Mouse (Mus musculus) heart, embryonic 10.5 days (tissue): ENCODE measurements around the gene Six1. TPM values are rescaled to one million over a fixed set of nuclear protein-coding genes. Genes with fewer than 3 reads are reported as not detected.
"Not testable (repeated sequence)": the region's sequence is repeated elsewhere in the genome, so short reads cannot be mapped to it uniquely, and the experiment has no call there.

ENCODE experiments used
- DNase-seq: peaks from one replicate; pipeline ENCODE4 v3.0.0-alpha.2; 2017; ENCODE audit warnings: low spot score
- H3K27ac ChIP-seq: fragments of 300-500 bp; sonication (generic); 2 replicates; pipeline ENCODE4 v1.5.1; 2016; ENCODE audit warnings: mild to moderate bottlenecking
- H3K27me3 ChIP-seq: fragments of 300-500 bp; sonication (generic); 2 replicates; pipeline ENCODE4 v1.6.1; 2016; ENCODE audit warnings: mild to moderate bottlenecking; ENCODE audit not compliant: poor library complexity, insufficient read depth, severe bottlenecking
- H3K36me3 ChIP-seq: fragments of 300-500 bp; sonication (generic); 2 replicates; pipeline ENCODE4 v1.6.1; 2016; ENCODE audit warnings: mild to moderate bottlenecking, moderate library complexity
- H3K4me1 ChIP-seq: fragments of 300-500 bp; sonication (generic); 2 replicates; pipeline ENCODE4 v1.6.1; 2016; ENCODE audit warnings: mild to moderate bottlenecking
- H3K4me3 ChIP-seq: fragments of 300-500 bp; sonication (generic); 2 replicates; pipeline ENCODE4 v1.5.1; 2016; ENCODE audit warnings: mild to moderate bottlenecking, moderate library complexity
- H3K9me3 ChIP-seq: fragments of 300-500 bp; sonication (generic); 2 replicates; pipeline ENCODE4 v1.6.1; 2016; ENCODE audit warnings: mild to moderate bottlenecking, moderate library complexity
- WGBS: fragments of 180-500 bp; shearing (Covaris S2); methylation state at CpG from one replicate; pipeline ENCODE4 v1.1.7; 2016; 5-methylcytosine and 5-hydroxymethylcytosine counted together
- polyA plus RNA-seq: library from polyadenylated mRNA; unstranded; fragments of >200 nt; fragmentation: Nextera tagmentation; extraction: Ambion mirVana; gene quantifications from 2 replicates; pipeline ENCODE4 v1.2.1, GENCODE M21; 2016

Gene Six1
- polyA plus RNA-seq, result 2.5 and 5.4 TPM in 2 replicates

DNA sequence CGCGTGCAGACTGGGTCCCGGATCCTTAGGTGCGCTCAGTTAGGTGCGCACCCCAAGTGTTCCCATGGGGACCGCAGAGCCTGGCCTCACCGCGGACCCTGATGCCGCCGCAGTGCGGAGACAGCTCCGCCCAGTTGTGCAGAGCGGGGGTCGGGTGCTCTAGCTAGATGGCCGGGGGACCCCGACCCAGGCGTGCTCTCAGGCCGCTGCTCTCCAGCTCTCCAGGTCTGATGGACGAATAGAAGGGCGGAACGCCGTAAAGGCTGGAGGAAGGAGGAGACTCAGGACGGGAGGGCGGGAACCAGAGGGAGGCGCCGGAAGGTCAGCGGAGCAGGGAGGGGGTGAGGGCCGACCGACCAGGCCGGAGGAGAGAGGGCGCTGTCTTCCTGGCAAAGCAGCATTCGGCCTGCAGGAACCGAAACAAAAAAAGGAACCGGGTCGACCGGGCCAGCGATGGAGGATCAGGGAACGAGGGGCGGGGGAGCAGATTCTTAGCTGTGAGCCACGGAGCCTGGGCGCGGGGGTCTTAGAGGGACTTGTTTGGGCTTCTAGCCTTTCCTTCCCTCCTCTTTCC is at the start of gene Six1:
Gene Six1, minus strand, starts transcription at position 220 of the 574 bp plus-strand sequence.
- Histone ChIP-seq H3K27ac (peak within 1 kb of the TSS; percentile 87), H3K27me3 (peaks cover 66% of the 10 kb centered on the region), H3K4me3 (peak within 1 kb of the TSS; percentile 78), H3K4me1 (peaks cover 35% of the 10 kb centered on the region), H3K36me3 (no peaks in the 10 kb centered on the region), H3K9me3 (no peaks in the 10 kb centered on the region)
- under 1% methylated on average over 42 of the region's 42 CpGs for WGBS
- DNase-seq, result peak; percentile 92

DNA sequence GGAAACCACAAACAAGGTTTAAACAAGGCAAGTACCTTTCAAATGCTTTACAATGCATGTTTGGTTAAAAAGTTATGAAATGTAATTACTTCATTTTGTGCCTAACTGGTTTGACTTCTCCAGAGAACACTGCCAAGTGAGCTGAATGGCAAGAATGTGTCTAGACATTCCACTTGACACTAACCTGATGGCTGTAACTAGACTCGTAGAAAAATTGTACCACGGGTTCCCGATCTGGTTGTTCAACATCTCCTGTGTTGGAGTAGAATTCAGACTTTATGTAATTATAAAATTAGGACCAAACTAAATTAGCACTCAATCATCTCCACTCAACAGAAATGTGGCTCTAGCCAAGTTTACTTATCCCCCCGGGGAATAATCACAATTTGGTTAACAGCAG is 44.9 kb upstream of the Six1 start:
- H3K9me3 ChIP-seq, result no peaks in the 10 kb centered on the region
- H3K4me1 ChIP-seq, result no peaks in the 10 kb centered on the region
- no peak for DNase-seq
- no peak overlapping the region for H3K4me3 ChIP-seq
- WGBS, result 72% methylated on average over 4 of the region's 4 CpGs
- H3K27me3 ChIP-seq, result no peaks in the 10 kb centered on the region
- no peak overlapping the region for H3K27ac ChIP-seq
- peaks cover 21% of the 10 kb centered on the region for H3K36me3 ChIP-seq

DNA sequence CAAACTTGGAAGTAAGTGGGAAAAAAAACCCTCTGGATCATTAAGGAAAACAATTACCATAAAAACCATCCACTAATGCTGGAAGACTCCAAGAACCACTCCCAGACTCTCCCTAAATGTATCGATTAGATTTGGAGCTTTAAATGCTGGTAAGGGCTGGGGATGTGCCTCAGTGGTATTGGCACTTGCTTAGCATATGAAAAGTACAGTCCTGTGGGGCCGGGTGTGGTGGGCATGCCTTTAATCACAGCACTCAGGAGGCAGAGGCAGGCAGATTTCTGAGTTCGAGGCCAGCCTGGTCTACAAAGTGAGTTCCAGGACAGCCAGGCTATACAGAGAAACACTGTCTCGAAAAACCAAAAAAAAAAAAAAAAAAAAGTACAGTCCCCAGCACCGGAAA is 42.5 kb upstream of the Six1 start:
- not testable (repeated sequence) for H3K27me3 ChIP-seq, DNase-seq, H3K4me1 ChIP-seq, H3K4me3 ChIP-seq, H3K27ac ChIP-seq, H3K9me3 ChIP-seq, H3K36me3 ChIP-seq
- WGBS, result 80% methylated on average over 5 of the region's 5 CpGs

DNA sequence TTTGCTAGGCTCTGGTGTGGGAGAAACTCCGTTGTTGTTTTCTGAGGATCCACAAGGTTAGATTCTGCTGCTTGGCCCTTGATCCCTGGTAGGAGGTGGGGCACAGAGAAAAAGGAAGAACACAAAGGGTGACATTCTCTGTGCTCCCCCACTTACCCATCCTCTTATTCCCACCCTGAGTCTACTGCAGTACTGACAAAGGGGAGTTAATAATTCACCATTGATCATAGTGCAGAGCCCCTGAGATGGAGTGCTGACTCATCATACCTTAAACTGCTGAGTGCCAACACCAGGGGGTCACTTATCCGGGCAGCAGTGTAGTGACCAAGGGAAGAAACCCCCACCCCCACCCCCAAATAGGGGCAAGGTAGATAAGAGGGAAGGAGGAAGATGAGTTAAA is 40.9 kb upstream of the Six1 start:
- Histone ChIP-seq H3K4me3 (no peak overlapping the region), H3K27me3 (no peaks in the 10 kb centered on the region), H3K4me1 (no peaks in the 10 kb centered on the region), H3K36me3 (no peaks in the 10 kb centered on the region), H3K9me3 (no peaks in the 10 kb centered on the region), H3K27ac (no peak overlapping the region)
- no peak for DNase-seq
- 41% methylated on average over 2 of the region's 2 CpGs for WGBS

DNA sequence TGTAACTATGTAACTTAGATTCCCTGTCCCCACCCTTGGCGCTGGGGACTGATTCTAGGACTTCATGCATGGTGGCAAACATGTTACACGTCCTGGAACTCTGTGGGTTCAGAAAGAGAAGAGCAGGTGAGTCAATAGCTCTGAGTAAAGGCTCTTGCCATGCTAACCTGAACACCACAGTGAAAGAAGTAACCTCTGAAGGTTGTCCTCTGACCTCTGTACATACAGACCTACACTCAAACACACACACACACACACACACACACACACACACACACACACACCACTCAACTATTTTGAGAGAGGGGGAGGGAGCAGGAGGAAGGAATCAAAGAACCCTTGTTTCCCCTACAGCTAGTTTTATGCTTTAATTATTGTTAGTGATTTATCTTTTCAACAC is 40.5 kb upstream of the Six1 start:
- Histone ChIP-seq H3K4me1 (no peaks in the 10 kb centered on the region), H3K27me3 (no peaks in the 10 kb centered on the region), H3K9me3 (no peaks in the 10 kb centered on the region), H3K36me3 (no peaks in the 10 kb centered on the region), H3K4me3 (no peak overlapping the region), H3K27ac (no peak overlapping the region)
- DNase-seq, result no peak
- WGBS, result 80% methylated on average over 2 of the region's 2 CpGs

DNA sequence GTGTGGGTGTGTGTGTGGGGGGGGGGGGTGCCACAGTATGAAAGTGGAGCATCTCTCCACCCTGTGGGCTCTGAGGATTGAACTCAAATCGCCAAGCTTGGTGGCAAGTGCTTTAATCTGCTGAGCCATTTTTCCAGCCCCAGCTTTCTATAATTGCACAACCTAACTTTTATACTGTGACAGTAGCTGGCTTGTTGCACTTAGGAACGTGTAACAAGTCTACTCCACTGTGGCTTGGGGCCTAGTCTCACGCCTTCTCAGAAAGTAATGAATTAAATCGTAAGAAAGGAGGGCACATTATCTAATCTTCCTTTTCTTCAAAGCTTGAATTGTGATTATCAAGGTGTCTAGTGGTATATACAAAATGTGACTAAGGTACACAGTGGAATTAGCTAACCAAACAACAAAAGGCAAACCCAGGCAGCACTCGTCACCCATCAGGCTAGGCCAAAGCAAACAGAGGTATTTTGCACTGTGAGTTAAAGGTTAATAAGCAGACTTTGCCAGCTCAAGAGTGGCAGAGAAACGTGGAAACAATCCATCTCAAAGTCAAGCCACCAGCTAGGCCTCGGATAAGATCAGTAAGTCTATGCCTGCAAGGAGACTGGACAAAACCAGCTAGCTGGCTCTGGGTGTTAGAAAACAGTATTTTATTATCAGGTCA is 37.1 kb upstream of the Six1 start:
- Histone ChIP-seq H3K27ac (no peak overlapping the region), H3K4me3 (no peak overlapping the region), H3K9me3 (no peaks in the 10 kb centered on the region), H3K4me1 (no peaks in the 10 kb centered on the region), H3K36me3 (no peaks in the 10 kb centered on the region), H3K27me3 (no peaks in the 10 kb centered on the region)
- WGBS, result 76% methylated on average over 7 of the region's 7 CpGs
- DNase-seq, result no peak

DNA sequence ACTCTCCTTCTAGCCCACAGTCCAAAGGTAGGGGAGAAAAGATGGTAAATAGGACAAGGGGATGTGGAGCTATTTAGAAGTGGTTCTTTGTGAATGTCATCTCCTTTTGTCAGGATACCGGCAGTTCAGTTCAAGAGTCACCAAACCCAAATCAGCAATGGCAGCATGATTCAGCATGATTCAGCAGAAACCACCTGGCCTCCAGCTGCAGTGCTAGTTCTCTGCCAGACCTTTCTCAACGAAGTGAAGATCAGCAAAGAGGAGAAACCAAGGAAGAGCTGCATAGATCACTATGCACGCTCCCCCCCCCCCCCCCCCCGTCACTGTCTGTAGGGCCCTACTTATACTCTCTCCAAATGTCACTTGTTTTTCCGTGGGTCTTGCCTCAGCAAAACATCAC is 35.2 kb upstream of the Six1 start:
- H3K27me3 ChIP-seq, result no peaks in the 10 kb centered on the region
- 59% methylated on average over 5 of the region's 5 CpGs for WGBS
- H3K27ac ChIP-seq, result no peak overlapping the region

DNA sequence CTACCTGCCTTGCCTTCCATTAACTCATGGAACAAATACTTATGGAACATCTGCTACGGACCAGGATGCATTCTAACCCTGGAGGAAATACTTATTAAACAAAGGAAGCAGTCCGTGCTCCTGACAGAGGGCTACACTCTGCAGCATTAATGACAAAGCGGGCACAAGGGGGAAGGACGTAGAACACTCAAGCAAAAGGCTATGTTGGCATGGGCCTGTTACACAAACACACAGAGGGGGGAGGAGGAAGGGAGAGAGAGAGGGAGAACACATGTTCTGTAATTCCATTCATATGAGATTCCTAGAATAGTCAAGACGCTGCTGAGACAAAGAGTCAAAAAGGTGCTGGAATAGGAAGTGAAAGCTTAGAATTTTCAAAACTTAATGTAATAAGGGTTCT is 34.8 kb upstream of the Six1 start:
- Histone ChIP-seq H3K4me3 (no peak overlapping the region), H3K36me3 (no peaks in the 10 kb centered on the region), H3K4me1 (no peaks in the 10 kb centered on the region), H3K27me3 (no peaks in the 10 kb centered on the region), H3K27ac (no peak overlapping the region), H3K9me3 (no peaks in the 10 kb centered on the region)
- no peak for DNase-seq
- 75% methylated on average over 5 of the region's 5 CpGs for WGBS

More for the DNA sequence above, 35.2 kb upstream of the Six1 start:
- no peaks in the 10 kb centered on the region for H3K36me3 ChIP-seq
- peak; percentile 83 for DNase-seq
- H3K4me1 ChIP-seq, result no peaks in the 10 kb centered on the region
- no peak overlapping the region for H3K4me3 ChIP-seq
- H3K9me3 ChIP-seq, result no peaks in the 10 kb centered on the region

DNA sequence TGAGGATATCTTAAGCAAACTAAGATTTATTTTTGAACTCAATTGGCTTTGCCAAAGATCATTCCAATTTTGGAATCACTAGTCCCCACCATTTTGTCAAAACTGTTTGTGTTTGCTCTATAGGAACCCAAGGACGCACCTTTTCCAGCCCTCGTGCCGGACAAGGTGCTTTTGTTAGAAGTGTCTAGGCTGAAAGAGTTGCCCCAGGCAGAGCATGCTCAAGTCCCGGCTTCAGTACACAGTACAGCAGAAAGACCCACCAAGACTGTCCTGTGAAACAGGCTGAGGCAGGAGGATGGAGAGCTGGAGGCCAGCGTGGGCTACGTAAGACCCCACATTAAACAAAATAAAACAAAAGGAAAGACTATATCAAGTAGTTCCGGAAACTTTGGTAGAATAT is 33.4 kb upstream of the Six1 start:
- Histone ChIP-seq H3K36me3 (no peaks in the 10 kb centered on the region), H3K27me3 (no peaks in the 10 kb centered on the region), H3K4me1 (no peaks in the 10 kb centered on the region), H3K4me3 (no peak overlapping the region), H3K9me3 (no peaks in the 10 kb centered on the region), H3K27ac (no peak overlapping the region)
- DNase-seq, result no peak
- 85% methylated on average over 7 of the region's 7 CpGs for WGBS

DNA sequence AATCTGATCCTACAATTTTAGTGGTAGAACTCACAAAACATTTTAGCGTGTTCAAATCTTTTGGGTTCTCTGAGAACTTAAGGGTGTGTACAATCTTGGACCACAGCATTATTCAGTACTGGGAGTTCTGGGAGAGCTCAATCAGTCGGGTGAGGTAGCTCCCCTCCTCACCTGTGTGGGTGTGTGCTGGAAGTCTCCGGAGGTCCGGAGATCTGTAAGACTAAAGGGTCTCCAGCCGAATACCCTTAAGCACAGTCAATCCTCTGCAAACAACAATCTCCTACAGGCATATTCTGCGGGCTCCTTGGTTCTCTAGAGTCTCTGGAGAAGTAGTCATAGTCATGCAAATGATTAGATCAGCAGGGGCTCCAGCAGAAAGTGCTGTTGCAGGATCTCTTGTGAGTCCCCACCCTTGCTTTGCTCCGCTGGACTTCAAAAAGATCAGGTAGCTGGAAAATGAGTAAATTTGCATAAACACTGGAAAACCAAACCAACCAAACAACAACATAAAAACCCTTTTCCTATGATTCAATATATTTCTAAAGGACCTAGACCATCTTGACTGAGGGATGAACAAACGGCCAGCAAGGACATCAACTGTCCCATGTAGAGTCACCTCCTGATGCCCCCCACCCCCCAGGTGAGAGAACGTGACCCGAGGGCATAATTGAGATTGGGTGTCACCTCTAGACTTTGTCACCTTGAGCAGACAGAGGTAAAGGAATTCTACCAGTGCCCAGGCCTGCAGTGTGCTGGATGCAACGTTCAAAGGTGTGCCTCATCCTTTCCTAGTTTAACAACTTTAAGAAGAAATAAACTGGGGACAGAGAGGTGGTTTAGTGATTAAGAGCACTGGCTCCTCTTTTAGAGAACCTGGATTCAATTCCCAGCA is 32.3 kb upstream of the Six1 start:
- H3K36me3 ChIP-seq, result no peaks in the 10 kb centered on the region
- no peak overlapping the region for H3K27ac ChIP-seq
- WGBS, result 23% methylated on average over 11 of the region's 11 CpGs
- no peak overlapping the region for H3K4me3 ChIP-seq
- H3K9me3 ChIP-seq, result no peaks in the 10 kb centered on the region
- no peaks in the 10 kb centered on the region for H3K27me3 ChIP-seq
- DNase-seq, result no peak
- H3K4me1 ChIP-seq, result no peaks in the 10 kb centered on the region

DNA sequence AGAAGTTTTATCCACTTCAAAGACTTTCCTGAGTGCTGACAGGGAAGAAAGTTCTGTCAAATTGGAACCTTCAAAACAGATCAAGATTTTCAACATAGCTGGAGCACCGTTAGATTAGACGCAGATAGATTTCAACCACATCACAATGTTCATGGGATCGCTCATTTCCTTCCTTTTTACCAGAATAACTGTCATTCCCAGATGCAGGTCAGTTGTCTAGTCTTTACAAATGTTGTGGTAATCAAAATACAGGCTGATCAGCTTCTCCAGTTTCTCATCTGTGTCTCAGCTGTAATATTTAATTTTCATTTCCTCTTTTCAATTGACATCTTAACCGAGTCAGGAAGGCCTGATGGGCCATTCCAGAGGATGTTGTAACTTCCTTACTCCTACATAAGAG is 30.1 kb upstream of the Six1 start:
- Histone ChIP-seq H3K27ac (no peak overlapping the region), H3K27me3 (no peaks in the 10 kb centered on the region), H3K36me3 (no peaks in the 10 kb centered on the region), H3K4me3 (no peak overlapping the region), H3K4me1 (no peaks in the 10 kb centered on the region), H3K9me3 (no peaks in the 10 kb centered on the region)
- no peak for DNase-seq
- 79% methylated on average over 4 of the region's 4 CpGs for WGBS

DNA sequence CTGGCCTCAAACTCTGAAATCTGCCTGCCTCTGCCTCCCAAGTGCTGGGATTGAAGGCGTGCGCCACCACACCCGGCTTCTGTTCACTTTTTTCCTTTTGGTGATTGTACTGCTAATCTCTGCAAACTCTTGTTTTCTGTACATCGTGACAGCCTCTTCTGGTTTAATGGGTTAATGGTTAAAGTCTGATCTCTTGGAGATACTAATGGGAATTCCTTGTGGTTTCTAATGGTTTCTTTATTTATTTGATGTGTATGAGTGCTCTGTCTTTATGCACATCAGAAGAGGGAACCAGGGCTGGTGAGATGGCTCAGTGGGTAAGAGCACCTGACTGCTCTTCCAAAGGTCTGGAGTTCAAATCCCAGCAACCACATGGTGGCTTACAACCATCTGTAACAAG is 28.1 kb upstream of the Six1 start:
- H3K4me3 ChIP-seq, H3K27me3 ChIP-seq, H3K9me3 ChIP-seq, DNase-seq, H3K27ac ChIP-seq, H3K4me1 ChIP-seq, H3K36me3 ChIP-seq: not testable (repeated sequence)
- WGBS, result 91% methylated on average over 4 of the region's 4 CpGs

DNA sequence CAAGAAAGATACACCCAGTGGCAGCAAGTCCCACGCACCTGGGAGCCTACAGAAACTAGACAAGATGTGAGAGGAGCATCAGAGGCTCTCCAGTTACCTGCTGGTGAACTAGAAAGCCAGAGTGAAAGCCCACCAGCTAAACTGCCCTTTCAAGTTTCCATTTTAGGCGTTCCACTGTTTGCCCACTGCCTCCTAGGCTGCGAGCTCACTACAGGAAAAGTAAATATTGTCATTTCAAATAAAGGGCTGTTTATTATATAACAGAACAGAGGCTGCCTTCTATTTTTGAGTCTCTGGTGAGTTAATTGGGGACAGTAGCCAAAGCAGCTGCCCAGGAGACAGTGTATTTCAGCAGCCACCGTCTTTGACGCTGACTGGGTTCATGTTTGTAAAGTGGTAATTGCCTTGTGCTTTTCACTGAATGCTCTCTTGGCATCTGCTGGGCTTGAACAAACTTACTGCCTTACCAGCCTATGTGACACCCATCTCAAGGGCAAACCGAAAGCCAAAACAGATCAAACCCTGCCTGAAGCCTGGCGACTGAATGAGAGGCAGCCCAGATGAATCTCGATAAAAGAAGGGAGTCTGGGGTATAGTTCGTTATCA is 7.2 kb upstream of the Six1 start:
- Histone ChIP-seq H3K9me3 (no peaks in the 10 kb centered on the region), H3K36me3 (no peaks in the 10 kb centered on the region), H3K27ac (no peak overlapping the region), H3K4me1 (no peaks in the 10 kb centered on the region), H3K27me3 (peaks cover 6% of the 10 kb centered on the region; the same call in 1 of the 2 replicates), H3K4me3 (no peak overlapping the region)
- no peak for DNase-seq
- 50% methylated on average over 9 of the region's 9 CpGs for WGBS
